Mouse (Mus musculus): ENCODE data around the gene Cdkal1.

DNA sequence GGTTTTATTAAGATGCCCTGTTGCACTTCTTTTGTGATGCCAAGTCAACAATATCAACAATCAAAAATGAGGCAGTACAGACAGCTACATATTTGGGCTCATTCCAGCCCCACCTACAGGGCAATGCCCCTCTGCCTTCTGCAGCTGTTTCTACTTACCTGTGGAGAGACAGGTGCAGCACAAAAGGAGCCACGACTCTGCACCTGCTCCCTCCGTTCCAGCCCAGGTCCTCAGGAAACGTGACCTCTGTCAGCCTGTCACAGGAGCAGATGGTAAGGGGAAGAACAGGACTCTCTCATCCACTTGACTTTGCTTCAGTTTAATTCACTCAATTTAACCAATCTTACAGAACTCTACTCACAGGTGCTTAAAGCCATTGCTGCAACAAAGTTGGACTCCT lies 258.7 kb downstream of the Cdkal1 start:
- no peak for TF ChIP-seq CTCF (IDR thresholded peaks at IDR 0.05; ENCODE audit: low read depth)
- no peak for TF ChIP-seq EP300 (IDR thresholded peaks at IDR 0.05; ENCODE audit: low read depth)

Data from liver, postnatal 0 days (tissue).